Mouse (Mus musculus) kidney, adult 2 months (tissue): ENCODE data around the gene Rbms2. TPM values are rescaled to one million over a fixed set of nuclear protein-coding genes. Genes with fewer than 3 reads are reported as not detected.

Experiments
- DNase-seq: peaks from one replicate; pipeline ENCODE4 v3.0.0; 2021
- H3K27ac ChIP-seq: fragments of 200-500 bp; 2 replicates; pipeline ENCODE4 v1.5.1; 2012; ENCODE audit warnings: low read depth, low read length, control low read depth, inconsistent platforms; ENCODE audit not compliant: insufficient read depth
- H3K27me3 ChIP-seq: fragments of 200-500 bp; replicated peaks from 2 replicates; pipeline ENCODE4 v1.6.1; 2012; ENCODE audit warnings: mild to moderate bottlenecking, moderate library complexity, low read length, inconsistent platforms; ENCODE audit not compliant: control insufficient read depth, insufficient read depth
- H3K36me3 ChIP-seq: fragments of 200-500 bp; 2 replicates; pipeline ENCODE4 v1.6.1; 2012; ENCODE audit warnings: mild to moderate bottlenecking, moderate library complexity, low read length, inconsistent platforms; ENCODE audit not compliant: control insufficient read depth, insufficient read depth
- H3K4me1 ChIP-seq: fragments of 200-500 bp; 2 replicates; pipeline ENCODE4 v1.6.1; 2011; ENCODE audit warnings: low read length; ENCODE audit not compliant: control insufficient read depth, insufficient read depth
- H3K4me3 ChIP-seq: fragments of 200-500 bp; 2 replicates; pipeline ENCODE4 v1.5.1; 2011; ENCODE audit warnings: mild to moderate bottlenecking, low read depth, low read length, control low read depth; ENCODE audit not compliant: insufficient read depth
- CTCF ChIP-seq: fragments of 200-500 bp; conservative IDR thresholded peaks from 2 replicates; pipeline ENCODE4 v1.5.1; 2011; ENCODE audit warnings: low read depth, mild to moderate bottlenecking, control low read depth, low read length, moderate library complexity, mixed read lengths; ENCODE audit not compliant: insufficient read depth, insufficient read length
- POLR2A ChIP-seq: fragments of 200-500 bp; IDR thresholded peaks from one replicate; pipeline ENCODE4 v1.6.1; 2011; ENCODE audit warnings: low read depth, low read length, control low read depth
- WGBS: fragments of 180-500 bp; shearing (Covaris S2); methylation state at CpG from one replicate; pipeline ENCODE4 v1.1.7; 2018; 5-methylcytosine and 5-hydroxymethylcytosine counted together
- polyA plus RNA-seq: library from polyadenylated mRNA; depleted of rRNA; stranded (reverse); fragments of >200 nt; gene quantifications from 2 replicates; pipeline ENCODE4 v1.2.3, GENCODE M21; 2012

Rbms2 gene
- polyA plus RNA-seq, 1 experiment, result 69.0 TPM

DNA sequence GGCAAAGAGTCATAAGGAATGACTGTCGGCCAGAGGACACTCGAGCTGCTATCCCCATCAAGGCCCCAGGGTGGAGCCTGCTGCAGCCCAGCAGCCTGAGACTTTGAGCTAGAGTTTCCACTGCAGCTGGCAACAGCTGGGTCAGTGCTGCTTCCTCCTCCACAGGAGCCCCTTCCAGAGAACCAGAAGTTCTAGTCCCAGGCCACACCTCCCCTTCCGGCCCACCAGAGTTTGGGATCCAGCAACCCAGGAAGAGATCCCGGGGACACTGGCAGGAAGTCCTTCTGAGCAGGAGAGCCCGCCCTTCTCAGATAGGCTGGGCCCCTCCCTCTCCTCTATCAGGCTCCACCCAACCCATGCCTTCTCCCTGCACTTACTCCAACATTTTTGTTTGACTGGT, 30.5 kb downstream of the Rbms2 start:
- peaks cover 11% of the 10 kb centered on the region; the same call in 1 of the 2 replicates for H3K4me1 ChIP-seq
- 14% methylated on average over 5 of the region's 5 CpGs for WGBS
- no peaks in the 10 kb centered on the region for H3K36me3 ChIP-seq
- H3K4me3 ChIP-seq, result no peak overlapping the region
- no peak for TF ChIP-seq POLR2A
- TF ChIP-seq CTCF, result peak; percentile 59
- H3K27me3 ChIP-seq, result no peaks in the 10 kb centered on the region
- peak; percentile 94 for DNase-seq
- peak overlapping the region; percentile 24; the same call in 1 of the 2 replicates for H3K27ac ChIP-seq

- Histone ChIP-seq H3K27ac (peak overlapping the region; percentile 43; the same call in 1 of the 2 replicates), H3K36me3 (no peaks in the 10 kb centered on the region), H3K27me3 (no peaks in the 10 kb centered on the region), H3K4me1 (peaks cover 11% of the 10 kb centered on the region; the same call in 1 of the 2 replicates), H3K4me3 (no peak overlapping the region)
- WGBS, result 72% methylated on average over 5 of the region's 5 CpGs
- no peak for TF ChIP-seq POLR2A
- TF ChIP-seq CTCF, result no peak
- DNase-seq, result no peak
These were observed 31.2 kb downstream of the Rbms2 start for GRCm38 (mm10) chr10:128148789-128149365.

DNA sequence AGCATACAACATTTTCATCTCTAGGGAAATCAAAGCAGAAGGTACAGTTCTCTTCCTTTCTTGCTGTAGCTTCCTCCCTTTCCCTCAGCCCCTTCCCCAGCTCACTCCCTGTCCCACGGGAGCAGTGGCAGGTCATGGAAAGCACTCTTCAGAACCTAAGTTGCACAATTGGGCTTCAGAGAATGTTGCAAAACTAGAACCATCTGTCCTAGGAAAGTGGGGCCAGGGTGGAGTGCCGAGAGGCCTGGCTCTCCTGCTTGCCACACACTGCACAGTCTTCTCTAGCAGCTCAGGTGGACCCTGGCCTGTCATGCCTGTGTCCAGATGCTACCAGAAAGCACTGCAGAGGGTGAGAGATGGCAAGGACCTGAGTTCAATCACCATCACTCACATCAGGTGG, 35.1 kb downstream of the Rbms2 start:
- TF ChIP-seq POLR2A (no peak), CTCF (no peak)
- no peak overlapping the region for H3K4me3 ChIP-seq
- no peak for DNase-seq
- H3K36me3 ChIP-seq, result no peaks in the 10 kb centered on the region
- peaks cover 4% of the 10 kb centered on the region; the same call in 1 of the 2 replicates for H3K4me1 ChIP-seq
- no peaks in the 10 kb centered on the region for H3K27me3 ChIP-seq
- 68% methylated on average over 2 of the region's 2 CpGs for WGBS
- no peak overlapping the region for H3K27ac ChIP-seq

DNA sequence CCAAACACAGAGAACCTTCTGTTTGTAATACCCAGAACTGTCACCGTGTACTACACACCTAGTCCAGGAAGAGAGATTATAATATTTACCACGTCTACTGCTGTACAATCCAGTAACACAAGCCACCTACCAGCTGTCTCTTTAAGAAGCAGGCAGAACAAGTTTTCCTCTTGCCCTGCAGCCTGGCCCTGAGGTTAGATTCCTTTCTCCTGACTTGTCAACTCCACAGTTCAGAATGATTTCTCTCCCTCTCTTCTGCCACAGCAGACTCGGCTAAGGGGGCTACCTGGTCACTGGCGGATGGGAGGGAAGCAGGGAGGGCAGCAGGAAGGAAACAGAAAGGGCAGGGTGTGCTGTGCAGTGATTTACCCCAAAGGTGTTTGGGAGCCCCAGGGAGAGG, 36.4 kb downstream of the Rbms2 start:
- H3K27me3 ChIP-seq, result no peaks in the 10 kb centered on the region
- no peak for DNase-seq
- TF ChIP-seq CTCF (no peak), POLR2A (no peak)
- peaks cover under 1% of the 10 kb centered on the region; the same call in 1 of the 2 replicates for H3K4me1 ChIP-seq
- H3K27ac ChIP-seq, result no peak overlapping the region
- H3K36me3 ChIP-seq, result no peaks in the 10 kb centered on the region
- no peak overlapping the region for H3K4me3 ChIP-seq
- WGBS, result 46% methylated on average over 4 of the region's 4 CpGs

DNA sequence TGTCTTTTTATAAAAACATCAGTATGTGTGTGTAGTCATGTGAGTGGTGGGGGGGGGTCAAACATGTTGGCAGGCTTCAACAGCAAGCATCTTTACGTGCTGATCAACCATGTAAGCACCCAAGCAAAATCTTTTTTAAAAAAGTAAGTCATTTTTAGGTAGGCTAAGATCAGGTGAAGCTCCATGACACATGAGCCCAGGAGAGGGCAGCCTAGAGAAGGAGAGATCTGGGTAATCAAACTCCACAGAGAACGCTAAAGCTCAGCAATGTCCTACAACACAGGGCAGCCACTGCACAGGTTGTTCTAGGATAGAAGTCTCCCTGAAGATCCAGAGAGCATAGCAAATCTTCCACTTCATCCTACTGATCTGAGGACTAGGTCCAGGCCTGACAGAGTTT, 37.9 kb downstream of the Rbms2 start:
- Histone ChIP-seq H3K36me3 (no peaks in the 10 kb centered on the region), H3K4me3 (no peak overlapping the region), H3K27me3 (no peaks in the 10 kb centered on the region), H3K27ac (no peak overlapping the region), H3K4me1 (no peaks in the 10 kb centered on the region)
- peak; percentile 34 for DNase-seq
- TF ChIP-seq POLR2A (no peak), CTCF (peak; percentile 38; the same call in 1 of the 2 replicates)
- WGBS, result 59% methylated on average over 2 of the region's 2 CpGs

DNA sequence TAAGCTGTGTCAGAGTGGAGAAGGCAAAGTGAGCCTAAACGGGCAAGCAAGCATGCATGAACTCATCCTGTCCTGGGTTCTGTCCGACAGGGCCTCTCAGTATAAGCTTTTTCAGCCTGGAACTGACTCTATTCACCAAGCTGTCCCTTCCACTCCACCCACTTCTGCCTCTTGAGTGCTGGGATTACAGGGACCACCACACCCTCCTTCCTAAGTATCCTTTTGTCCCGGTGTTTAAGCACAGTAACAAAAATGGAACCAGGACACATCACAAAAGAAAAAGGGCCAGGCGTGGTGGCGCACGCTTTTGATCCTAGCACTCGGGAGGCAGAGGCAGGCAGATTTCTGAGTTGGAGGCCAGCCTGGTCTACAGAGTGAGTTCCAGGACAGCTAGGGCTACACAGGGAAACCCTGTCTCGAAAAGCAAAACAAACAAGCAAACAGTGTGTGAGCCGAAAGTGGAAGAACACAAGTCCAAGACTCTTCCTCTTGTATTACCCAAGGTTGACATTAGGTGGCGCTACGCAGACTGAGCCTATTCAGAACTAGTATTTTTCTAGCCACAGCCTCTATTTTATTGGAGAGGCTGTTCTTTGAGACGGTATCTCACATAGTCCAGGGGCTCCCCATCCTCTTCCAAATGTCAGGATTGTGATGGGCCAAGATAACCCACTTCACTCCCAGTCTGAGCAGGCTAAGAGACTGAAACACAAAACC, 39.7 kb downstream of the Rbms2 start:
- H3K36me3 ChIP-seq, result no peaks in the 10 kb centered on the region
- no peaks in the 10 kb centered on the region for H3K4me1 ChIP-seq
- DNase-seq, result peak; percentile 66
- 68% methylated on average over 12 of the region's 12 CpGs for WGBS
- no peak overlapping the region for H3K27ac ChIP-seq
- no peaks in the 10 kb centered on the region for H3K27me3 ChIP-seq
- H3K4me3 ChIP-seq, result no peak overlapping the region
- TF ChIP-seq POLR2A, result no peak
- peak; percentile 37 for TF ChIP-seq CTCF

DNA sequence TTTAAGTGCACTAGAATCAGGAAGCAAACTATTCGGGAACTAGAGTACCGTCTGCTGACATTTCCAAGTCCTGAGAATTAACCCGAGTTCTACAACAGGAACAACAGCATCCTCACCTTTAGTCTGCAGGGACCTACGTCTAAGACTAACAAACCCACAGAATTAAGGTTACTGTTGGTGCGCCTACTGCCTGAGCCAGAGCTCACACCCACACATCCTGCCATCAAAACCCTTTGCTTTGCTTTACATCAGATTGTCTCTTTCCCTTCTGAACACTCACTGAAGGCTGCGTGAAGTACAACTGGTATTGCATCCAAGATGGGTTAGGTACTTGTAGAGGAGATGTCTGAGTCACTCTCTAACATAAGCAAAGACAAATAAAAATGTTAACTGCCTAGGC, 44.7 kb downstream of the Rbms2 start:
- Histone ChIP-seq H3K4me3 (no peak overlapping the region), H3K36me3 (no peaks in the 10 kb centered on the region), H3K4me1 (no peaks in the 10 kb centered on the region), H3K27me3 (no peaks in the 10 kb centered on the region), H3K27ac (no peak overlapping the region)
- WGBS, result 89% methylated on average over 6 of the region's 6 CpGs
- no peak for TF ChIP-seq POLR2A
- TF ChIP-seq CTCF, result no peak
- no peak for DNase-seq
